Mouse (Mus musculus): Measurements from ENCODE around the gene Tubgcp2. TPM values are rescaled to one million over a fixed set of nuclear protein-coding genes. Genes with fewer than 3 reads are reported as not detected.

Gene Tubgcp2
- polyA plus RNA-seq, 1 experiment from 2014 or later, result 65.1 TPM

DNA sequence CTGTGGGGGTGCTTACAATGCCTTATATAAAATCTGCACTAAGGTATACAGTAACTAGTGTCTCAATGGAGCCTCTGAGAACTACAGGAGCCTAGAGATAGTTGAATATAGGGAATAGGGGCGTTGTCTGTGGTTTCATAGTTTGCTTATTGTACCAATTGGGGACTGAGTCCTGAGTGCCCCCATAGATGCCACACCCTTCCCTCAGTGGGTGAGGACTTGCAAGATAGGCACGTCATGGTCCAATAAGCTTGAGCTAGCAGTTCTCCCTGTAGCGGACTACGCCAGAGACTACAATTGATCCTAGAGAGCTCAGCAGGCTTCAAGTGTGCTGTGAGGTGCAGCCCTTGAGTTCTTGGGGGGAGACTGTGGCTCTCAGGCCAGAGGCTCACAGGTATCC is 81.0 kb downstream of the Tubgcp2 start:
- no peak for ATAC-seq (ENCODE audit: low FRiP score, low read depth)
- Histone ChIP-seq H3K36me3 (no peaks in the 10 kb centered on the region), H3K9ac (no peak overlapping the region), H3K4me2 (replicated peaks) (no peak overlapping the region), H3K27ac (no peak overlapping the region), H3K4me3 (no peak overlapping the region), H3K4me1 (peaks cover 7% of the 10 kb centered on the region; the same call in 1 of the 2 replicates), H3K27me3 (replicated peaks) (peaks cover 10% of the 10 kb centered on the region), H3K9me3 (no peaks in the 10 kb centered on the region)
- WGBS, result 84% methylated on average over 4 of the region's 4 CpGs

DNA sequence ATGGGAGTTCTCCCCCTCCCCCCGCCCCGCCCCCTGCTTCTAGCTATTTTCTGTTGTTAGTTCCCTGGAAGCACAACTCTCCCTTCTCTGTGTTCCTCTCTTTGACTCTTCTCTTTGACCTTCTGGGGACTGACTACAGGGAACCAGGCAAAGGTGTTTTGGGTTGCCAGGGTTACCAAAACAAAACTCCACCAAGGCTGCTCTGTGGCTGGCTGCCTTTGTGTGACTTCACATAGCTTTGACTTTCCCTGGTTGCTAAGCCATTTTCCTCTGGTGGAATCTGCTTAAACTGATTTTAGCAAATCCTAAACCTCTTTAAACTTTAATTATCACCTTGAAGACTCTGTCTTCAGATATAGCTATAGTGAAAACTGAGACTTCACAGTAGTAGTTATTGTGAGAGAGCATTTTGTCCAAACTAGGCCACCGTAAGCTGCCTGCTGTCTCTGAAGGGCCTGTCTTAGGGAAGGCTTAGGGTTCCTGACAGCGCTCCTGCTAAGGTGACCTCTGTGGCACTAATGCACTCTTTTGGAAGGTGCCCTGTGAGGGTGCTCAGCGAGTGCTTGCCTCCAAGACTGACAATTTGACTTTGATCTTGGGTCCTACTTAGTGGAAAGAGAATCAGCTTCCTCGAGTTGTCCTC is 84.4 kb downstream of the Tubgcp2 start:
- Histone ChIP-seq H3K9me3 (no peaks in the 10 kb centered on the region), H3K27me3 (replicated peaks) (peaks cover 35% of the 10 kb centered on the region)

GRCm38 (mm10) chr7:139951079-139951478 is 85.4 kb downstream of the Tubgcp2 start:
- Histone ChIP-seq H3K36me3 (no peaks in the 10 kb centered on the region), H3K27ac (no peak overlapping the region), H3K9ac (0 out of 2 replicates have a peak overlapping the region, but pooled peaks have one; percentile 42), H3K4me1 (peaks cover 17% of the 10 kb centered on the region), H3K27me3 (replicated peaks) (peaks cover 45% of the 10 kb centered on the region), H3K9me3 (no peaks in the 10 kb centered on the region), H3K4me2 (replicated peaks) (peak overlapping the region; percentile 90), H3K4me3 (peak overlapping the region; percentile 37)
- WGBS, result 7% methylated on average over 15 of the region's 16 CpGs
- no peak for ATAC-seq (ENCODE audit: low FRiP score, low read depth)

More for the DNA sequence above, 84.4 kb downstream of the Tubgcp2 start:
- WGBS, result 57% methylated on average over 6 of the region's 6 CpGs
- no peak for ATAC-seq (ENCODE audit: low FRiP score, low read depth)
- Histone ChIP-seq H3K27ac (no peak overlapping the region), H3K9ac (no peak overlapping the region), H3K36me3 (no peaks in the 10 kb centered on the region), H3K4me2 (replicated peaks) (no peak overlapping the region), H3K4me3 (no peak overlapping the region), H3K4me1 (peaks cover 17% of the 10 kb centered on the region)

GRCm38 (mm10) chr7:139950283-139950971 is 86.0 kb downstream of the Tubgcp2 start:
- peak overlapping the region; percentile 90 for H3K4me2 ChIP-seq (replicated peaks)
- peaks cover 17% of the 10 kb centered on the region for H3K4me1 ChIP-seq
- peaks cover 52% of the 10 kb centered on the region for H3K27me3 ChIP-seq (replicated peaks)
- ATAC-seq (ENCODE audit: low FRiP score, low read depth), result peak; percentile 69
- H3K9me3 ChIP-seq, result no peaks in the 10 kb centered on the region
- peak overlapping the region; percentile 37 for H3K4me3 ChIP-seq
- H3K9ac ChIP-seq, result peak overlapping the region; percentile 42
- under 1% methylated on average over 33 of the region's 33 CpGs for WGBS
- H3K36me3 ChIP-seq, result no peaks in the 10 kb centered on the region
- no peak overlapping the region for H3K27ac ChIP-seq

DNA sequence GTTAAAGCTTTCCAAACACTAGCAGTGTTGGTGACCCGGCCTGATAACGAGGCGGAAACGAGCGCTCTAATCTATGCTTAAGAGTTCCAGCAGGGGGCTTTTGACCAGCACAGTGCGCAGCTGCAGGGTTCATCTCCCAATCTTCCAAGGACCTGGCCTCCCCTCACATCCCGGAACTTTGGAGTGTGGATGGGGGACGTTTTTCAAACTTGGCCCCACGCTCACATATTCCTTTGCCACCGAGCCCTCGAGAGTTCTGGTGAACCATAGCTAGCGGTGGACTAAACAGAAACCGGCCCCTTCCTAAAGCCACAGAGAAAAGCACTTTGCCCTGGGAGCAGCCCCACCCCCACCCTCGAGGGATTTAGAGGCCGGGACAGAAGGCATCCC is 86.6 kb downstream of the Tubgcp2 start:
- H3K36me3 ChIP-seq, result no peaks in the 10 kb centered on the region
- peaks cover 17% of the 10 kb centered on the region for H3K4me1 ChIP-seq
- H3K9me3 ChIP-seq, result no peaks in the 10 kb centered on the region
- H3K4me3 ChIP-seq, result peak overlapping the region; percentile 37
- H3K27me3 ChIP-seq (replicated peaks), result peaks cover 57% of the 10 kb centered on the region
- WGBS, result under 1% methylated on average over 15 of the region's 15 CpGs
- H3K27ac ChIP-seq, result no peak overlapping the region
- ATAC-seq (ENCODE audit: low FRiP score, low read depth), result peak; percentile 77
- peak overlapping the region; percentile 90 for H3K4me2 ChIP-seq (replicated peaks)
- peak overlapping the region; percentile 42 for H3K9ac ChIP-seq

DNA sequence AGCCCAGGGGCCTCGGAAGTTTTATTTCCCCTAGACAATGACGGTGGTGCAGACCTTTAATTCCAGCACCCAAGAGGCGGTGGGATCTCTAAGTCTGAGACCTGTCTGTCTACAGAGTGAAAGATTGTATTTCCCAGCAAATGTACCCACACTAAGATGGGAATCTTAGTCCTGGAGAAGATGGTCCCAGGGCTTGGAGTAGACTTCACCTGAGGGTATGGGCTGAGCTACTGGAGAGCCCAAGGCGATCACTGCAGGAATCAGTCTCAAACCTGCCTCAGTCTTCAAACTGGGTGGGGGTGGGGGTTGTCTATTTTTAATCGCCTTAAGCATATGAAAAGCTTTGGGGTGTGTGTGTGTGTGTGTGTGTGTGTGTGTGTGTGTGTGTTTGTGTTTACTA is 90.4 kb downstream of the Tubgcp2 start:
- ATAC-seq (ENCODE audit: low FRiP score, low read depth), result no peak

More for the DNA sequence above, 90.4 kb downstream of the Tubgcp2 start:
- no peak overlapping the region for H3K9ac ChIP-seq
- no peaks in the 10 kb centered on the region for H3K36me3 ChIP-seq
- peaks cover 86% of the 10 kb centered on the region for H3K27me3 ChIP-seq (replicated peaks)
- no peak overlapping the region for H3K4me3 ChIP-seq
- peaks cover 29% of the 10 kb centered on the region for H3K4me1 ChIP-seq
- no peak overlapping the region for H3K4me2 ChIP-seq (replicated peaks)
- no peak overlapping the region for H3K27ac ChIP-seq
- H3K9me3 ChIP-seq, result no peaks in the 10 kb centered on the region
- WGBS, result 22% methylated on average over 5 of the region's 5 CpGs

MicroRNAs encoded within 50 kb of the gene (microRNA counts, 519-probe panel; counts per million panel counts)
- microRNA mmu-miR-202-3p, result 342 counts per million, percentile 67 among the panel's probes with 10 or more counts
- microRNA mmu-miR-202-5p, result 342 counts per million, percentile 67 among the panel's probes with 10 or more counts

Small RNA genes lying within 50 kb of the gene (microRNA-seq; reads per million reads assigned to microRNA genes)
- 0.66 reads per million for gene Mir202
- gene Mir7062, result 0.66 reads per million
- gene mmu-mir-7686, result not detected

Other genes with a start within 250 kb of the Tubgcp2 start
- 20.0 and 21.0 TPM in 2 replicates for gene Adgra1, start 202.5 kb downstream of the Tubgcp2 start, polyA plus RNA-seq (2016; fragmentation: Nextera tagmentation; extraction: Ambion mirVana)
- gene Kndc1, start 142.0 kb downstream of the Tubgcp2 start, polyA plus RNA-seq (2016; fragmentation: Nextera tagmentation; extraction: Ambion mirVana), result 2.7 and 3.1 TPM in 2 replicates
- not detected in 2 replicates for gene Utf1, start 92.9 kb downstream of the Tubgcp2 start, polyA plus RNA-seq (2016; fragmentation: Nextera tagmentation; extraction: Ambion mirVana)
- 0.26 and 0.34 TPM in 2 replicates for gene 6430531B16Rik, start 57.9 kb downstream of the Tubgcp2 start, polyA plus RNA-seq (2016; fragmentation: Nextera tagmentation; extraction: Ambion mirVana)
- gene Adam8, start 44.1 kb downstream of the Tubgcp2 start, polyA plus RNA-seq (2016; fragmentation: Nextera tagmentation; extraction: Ambion mirVana), result 3.6 and 3.9 TPM in 2 replicates
- gene Zfp511, start 278 bp downstream of the Tubgcp2 start, polyA plus RNA-seq (2016; fragmentation: Nextera tagmentation; extraction: Ambion mirVana), result 49.2 and 54.8 TPM in 2 replicates
- 81.6 and 95.9 TPM in 2 replicates for gene Msx3, start 12.4 kb upstream of the Tubgcp2 start, polyA plus RNA-seq (2016; fragmentation: Nextera tagmentation; extraction: Ambion mirVana)
- gene Caly, start 45.9 kb upstream of the Tubgcp2 start, polyA plus RNA-seq (2016; fragmentation: Nextera tagmentation; extraction: Ambion mirVana), result 25.5 and 28.4 TPM in 2 replicates
- gene Prap1, start 56.7 kb upstream of the Tubgcp2 start, polyA plus RNA-seq (2016; fragmentation: Nextera tagmentation; extraction: Ambion mirVana), result not detected in 2 replicates
- gene Fuom, start 65.8 kb upstream of the Tubgcp2 start, polyA plus RNA-seq (2016; fragmentation: Nextera tagmentation; extraction: Ambion mirVana), result 22.3 and 23.9 TPM in 2 replicates
- 13.1 and 13.2 TPM in 2 replicates for gene Paox, start 79.1 kb upstream of the Tubgcp2 start, polyA plus RNA-seq (2016; fragmentation: Nextera tagmentation; extraction: Ambion mirVana)
- 136 and 139 TPM in 2 replicates for gene Echs1, start 79.8 kb upstream of the Tubgcp2 start, polyA plus RNA-seq (2016; fragmentation: Nextera tagmentation; extraction: Ambion mirVana)
- 24.2 and 26.0 TPM in 2 replicates for gene Mtg1, start 100.9 kb upstream of the Tubgcp2 start, polyA plus RNA-seq (2016; fragmentation: Nextera tagmentation; extraction: Ambion mirVana)
- gene Sprn, start 118.2 kb upstream of the Tubgcp2 start, polyA plus RNA-seq (2016; fragmentation: Nextera tagmentation; extraction: Ambion mirVana), result 3.7 and 4.3 TPM in 2 replicates
- not detected in 2 replicates for gene Olfr522, start 128.1 kb upstream of the Tubgcp2 start, polyA plus RNA-seq (2016; fragmentation: Nextera tagmentation; extraction: Ambion mirVana)
- gene Olfr523, start 136.5 kb upstream of the Tubgcp2 start, polyA plus RNA-seq (2016; fragmentation: Nextera tagmentation; extraction: Ambion mirVana), result not detected in 2 replicates
- not detected in 2 replicates for gene Olfr524, start 169.3 kb upstream of the Tubgcp2 start, polyA plus RNA-seq (2016; fragmentation: Nextera tagmentation; extraction: Ambion mirVana)
- not detected in 2 replicates for gene Cd163l1, start 181.6 kb upstream of the Tubgcp2 start, polyA plus RNA-seq (2016; fragmentation: Nextera tagmentation; extraction: Ambion mirVana)
- gene 5830411N06Rik, start 210.6 kb upstream of the Tubgcp2 start, polyA plus RNA-seq (2016; fragmentation: Nextera tagmentation; extraction: Ambion mirVana), result not detected in 2 replicates

Data from neural tube, embryonic 12.5 days (tissue).